ENCODE assay signal across 44 mouse cellular contexts in genomic region chr3:113572158-113572557, GRCm38 (mm10). TPM values are rescaled to one million over a fixed set of nuclear protein-coding genes. Genes with fewer than 3 reads are reported as not detected.
"Had no signal": no experiment of that assay in that cellular context is flagged by ENCODE, and none has a peak within 500 bp of the region (broad histone marks: within the 10 kb centered on the region; RNA-seq: fewer than 3 reads in every experiment).

No protein-coding gene starts in this region.

- H3K27ac ChIP-seq: left cerebral cortex, adult 2 months; limb, embryonic 10.5 days; limb, embryonic 12.5 days; limb, embryonic 13.5 days; limb, embryonic 15.5 days; liver, embryonic 13.5 days; liver, embryonic 14.5 days; liver, embryonic 15.5 days; lung, embryonic 15.5 days; macrophage; midbrain, embryonic 10.5 days; midbrain, embryonic 12.5 days; midbrain, embryonic 13.5 days; midbrain, embryonic 15.5 days; neural tube, embryonic 12.5 days had no signal

- H3K9ac ChIP-seq: limb, embryonic 12.5 days; limb, embryonic 13.5 days; limb, embryonic 15.5 days; liver, embryonic 13.5 days; liver, embryonic 14.5 days; liver, embryonic 15.5 days; lung, embryonic 14.5 days; lung, embryonic 15.5 days; midbrain, embryonic 12.5 days; midbrain, embryonic 13.5 days; midbrain, embryonic 15.5 days; neural tube, embryonic 12.5 days had no signal

- H3K4me2 ChIP-seq: limb, embryonic 12.5 days; limb, embryonic 13.5 days; limb, embryonic 15.5 days; liver, embryonic 11.5 days; liver, embryonic 13.5 days; liver, embryonic 15.5 days; lung, embryonic 14.5 days; lung, embryonic 15.5 days; midbrain, embryonic 11.5 days; midbrain, embryonic 12.5 days; midbrain, embryonic 13.5 days; midbrain, embryonic 15.5 days; neural tube, embryonic 12.5 days had no signal

- H3K4me1 ChIP-seq: limb, embryonic 10.5 days; limb, embryonic 12.5 days; limb, embryonic 13.5 days; limb, embryonic 15.5 days; liver, embryonic 13.5 days; liver, embryonic 15.5 days; lung, embryonic 15.5 days; megakaryocyte, embryonic 14.5 days; midbrain, embryonic 10.5 days; midbrain, embryonic 12.5 days; midbrain, embryonic 13.5 days; midbrain, embryonic 15.5 days; neural tube, embryonic 12.5 days had no signal

- H3K36me3 ChIP-seq: limb, embryonic 10.5 days; limb, embryonic 12.5 days; limb, embryonic 13.5 days; limb, embryonic 15.5 days; liver, embryonic 13.5 days; lung, embryonic 15.5 days; midbrain, embryonic 10.5 days; midbrain, embryonic 12.5 days; midbrain, embryonic 13.5 days; midbrain, embryonic 15.5 days; neural tube, embryonic 12.5 days had no signal

- H3K27me3 ChIP-seq: limb, embryonic 12.5 days; limb, embryonic 13.5 days; limb, embryonic 15.5 days; liver, embryonic 13.5 days; liver, embryonic 15.5 days; lung, embryonic 15.5 days; megakaryocyte, embryonic 14.5 days; midbrain, embryonic 12.5 days; midbrain, embryonic 13.5 days; midbrain, embryonic 15.5 days; neural tube, embryonic 12.5 days had no signal

- H3K9me3 ChIP-seq: limb, embryonic 10.5 days; limb, embryonic 13.5 days; limb, embryonic 15.5 days; liver, embryonic 13.5 days; liver, embryonic 15.5 days; lung, embryonic 15.5 days; midbrain, embryonic 12.5 days; midbrain, embryonic 13.5 days; midbrain, embryonic 15.5 days; neural tube, embryonic 12.5 days had no signal

- DNase-seq: left cerebral cortex, postnatal 4 days; liver, embryonic 13.5 days; lung, adult 18-20 months; lung, adult 2 months; lung, embryonic 14.5 days; lung, postnatal 10 days; lung, postnatal 14 days; lung, postnatal 36 days; lung, postnatal 4 days; midbrain, embryonic 14.5 days had no signal

- ATAC-seq: lung, postnatal 0 days; midbrain, embryonic 13.5 days; midbrain, embryonic 15.5 days; midbrain, embryonic 16.5 days had no signal

- H3K4me3 ChIP-seq: left cerebral cortex, adult 2 months; limb, embryonic 10.5 days; limb, embryonic 12.5 days; limb, embryonic 13.5 days; limb, embryonic 15.5 days; liver, embryonic 13.5 days; liver, embryonic 15.5 days; lung, embryonic 15.5 days; megakaryocyte, embryonic 14.5 days; midbrain, embryonic 10.5 days; midbrain, embryonic 12.5 days; midbrain, embryonic 13.5 days; midbrain, embryonic 15.5 days; myocyte; neural tube, embryonic 12.5 days had no signal

RNA-seq across cellular contexts. Expression of gene Amy1, which starts 34.3 kb away (rescaled TPM):
- total RNA-seq: monocyte, adult 5-6 weeks had no signal

RNA-seq across cellular contexts. Expression of gene Amy2a1, which starts 39.9 kb away (rescaled TPM):
- total RNA-seq: left cerebral cortex, adult 18-20 months; left cerebral cortex, adult 2 months; left cerebral cortex, adult 8-10 months; left cerebral cortex, postnatal 10 days; left cerebral cortex, postnatal 14 days; left cerebral cortex, postnatal 25 days; left cerebral cortex, postnatal 36 days; left cerebral cortex, postnatal 4 days; megakaryocyte progenitor cell, adult 5-6 weeks; megakaryocyte, adult 5-6 weeks; megakaryocyte-erythroid progenitor cell, adult 5-6 weeks; midbrain, postnatal 0 days; monocyte, adult 5-6 weeks had no signal
- polyA plus RNA-seq: limb, embryonic 10.5 days; limb, embryonic 11.5 days; limb, embryonic 12.5 days; limb, embryonic 14.5 days; limb, embryonic 15.5 days; liver, embryonic 11.5 days; lung, adult 2 months; lung, embryonic 14.5 days; lung, postnatal 0 days; macrophage; midbrain, embryonic 10.5 days; midbrain, embryonic 11.5 days; midbrain, embryonic 12.5 days; midbrain, embryonic 14.5 days; midbrain, postnatal 0 days; myocyte; neural tube, embryonic 11.5 days; neural tube, embryonic 12.5 days had no signal
